Mouse (Mus musculus): ENCODE measurements around the gene Ankrd11. TPM values are rescaled to one million over a fixed set of nuclear protein-coding genes. Genes with fewer than 3 reads are reported as not detected.

Gene Ankrd11
- polyA plus RNA-seq, 1 experiment from 2014 or later: 98.8 TPM

GRCm38 (mm10) chr8:122893451-122893850 lies 148.6 kb downstream of the Ankrd11 start:
- Histone ChIP-seq H3K4me1 (no peaks in the 10 kb centered on the region), H3K9ac (no peak overlapping the region), H3K27me3 (replicated peaks) (no peaks in the 10 kb centered on the region), H3K4me3 (no peak overlapping the region), H3K36me3 (peaks cover 97% of the 10 kb centered on the region), H3K9me3 (no peaks in the 10 kb centered on the region), H3K27ac (no peak overlapping the region), H3K4me2 (replicated peaks) (no peak overlapping the region)
- ATAC-seq (ENCODE audit: low FRiP score, low read depth): no peak
- 92% methylated on average over 12 of the region's 12 CpGs for WGBS

GRCm38 (mm10) chr8:122891440-122891839 lies 150.6 kb downstream of the Ankrd11 start:
- no peak overlapping the region for H3K9ac ChIP-seq
- peaks cover 98% of the 10 kb centered on the region for H3K36me3 ChIP-seq
- no peaks in the 10 kb centered on the region for H3K27me3 ChIP-seq (replicated peaks)
- H3K4me2 ChIP-seq (replicated peaks): no peak overlapping the region
- no peak overlapping the region for H3K4me3 ChIP-seq
- no peaks in the 10 kb centered on the region for H3K4me1 ChIP-seq
- ATAC-seq (ENCODE audit: low FRiP score, low read depth): no peak
- no peak overlapping the region for H3K27ac ChIP-seq
- H3K9me3 ChIP-seq: no peaks in the 10 kb centered on the region
- 92% methylated on average over 12 of the region's 12 CpGs for WGBS

GRCm38 (mm10) chr8:122883671-122884070 lies 158.4 kb downstream of the Ankrd11 start:
- peaks cover 67% of the 10 kb centered on the region for H3K36me3 ChIP-seq
- no peak overlapping the region for H3K4me2 ChIP-seq (replicated peaks)
- WGBS: 90% methylated on average over 10 of the region's 10 CpGs
- H3K4me1 ChIP-seq: peaks cover 9% of the 10 kb centered on the region
- ATAC-seq (ENCODE audit: low FRiP score, low read depth): no peak
- H3K9me3 ChIP-seq: no peaks in the 10 kb centered on the region
- H3K4me3 ChIP-seq: no peak overlapping the region
- H3K27ac ChIP-seq: no peak overlapping the region
- no peaks in the 10 kb centered on the region for H3K27me3 ChIP-seq (replicated peaks)
- H3K9ac ChIP-seq: no peak overlapping the region

- no peaks in the 10 kb centered on the region for H3K27me3 ChIP-seq (replicated peaks)
- no peak overlapping the region for H3K4me2 ChIP-seq (replicated peaks)
- WGBS: 31% methylated on average over 3 of the region's 3 CpGs
- H3K4me1 ChIP-seq: peaks cover 9% of the 10 kb centered on the region
- peaks cover 34% of the 10 kb centered on the region for H3K36me3 ChIP-seq
- H3K4me3 ChIP-seq: no peak overlapping the region
- no peaks in the 10 kb centered on the region for H3K9me3 ChIP-seq
- ATAC-seq (ENCODE audit: low FRiP score, low read depth): no peak
- H3K27ac ChIP-seq: no peak overlapping the region
- no peak overlapping the region for H3K9ac ChIP-seq
Observed at GRCm38 (mm10) chr8:122880302-122880701, 161.8 kb downstream of the Ankrd11 start.

- ATAC-seq (ENCODE audit: low FRiP score, low read depth): no peak
- no peaks in the 10 kb centered on the region for H3K9me3 ChIP-seq
- no peak overlapping the region for H3K27ac ChIP-seq
- H3K36me3 ChIP-seq: peaks cover 14% of the 10 kb centered on the region
- H3K4me3 ChIP-seq: no peak overlapping the region
- no peak overlapping the region for H3K4me2 ChIP-seq (replicated peaks)
- no peaks in the 10 kb centered on the region for H3K27me3 ChIP-seq (replicated peaks)
- H3K4me1 ChIP-seq: peaks cover 9% of the 10 kb centered on the region
- 91% methylated on average over 3 of the region's 3 CpGs for whole genome bisulfite sequencing
- no peak overlapping the region for H3K9ac ChIP-seq
Observed at GRCm38 (mm10) chr8:122878231-122878630, 163.8 kb downstream of the Ankrd11 start.

- Histone ChIP-seq H3K9me3 (no peaks in the 10 kb centered on the region), H3K27me3 (replicated peaks) (no peaks in the 10 kb centered on the region), H3K9ac (no peak overlapping the region), H3K4me2 (replicated peaks) (no peak overlapping the region), H3K36me3 (no peaks in the 10 kb centered on the region), H3K4me3 (no peak overlapping the region), H3K27ac (no peak overlapping the region), H3K4me1 (peaks cover 12% of the 10 kb centered on the region)
- ATAC-seq (ENCODE audit: low FRiP score, low read depth): no peak
- WGBS: 67% methylated on average over 5 of the region's 5 CpGs
Observed at GRCm38 (mm10) chr8:122875186-122875585, 166.9 kb downstream of the Ankrd11 start.

GRCm38 (mm10) chr8:122873171-122873570 lies 168.9 kb downstream of the Ankrd11 start:
- peaks cover 8% of the 10 kb centered on the region; the same call in 1 of the 2 replicates for H3K4me1 ChIP-seq
- H3K27me3 ChIP-seq (replicated peaks): no peaks in the 10 kb centered on the region; the same call in 1 of the 2 replicates
- ATAC-seq (ENCODE audit: low FRiP score, low read depth): no peak
- no peak overlapping the region for H3K4me3 ChIP-seq
- 27% methylated on average over 6 of the region's 6 CpGs for WGBS
- H3K36me3 ChIP-seq: no peaks in the 10 kb centered on the region
- H3K4me2 ChIP-seq (replicated peaks): no peak overlapping the region
- H3K9me3 ChIP-seq: no peaks in the 10 kb centered on the region
- no peak overlapping the region for H3K27ac ChIP-seq
- H3K9ac ChIP-seq: no peak overlapping the region

GRCm38 (mm10) chr8:122871663-122872062 lies 170.4 kb downstream of the Ankrd11 start:
- H3K4me3 ChIP-seq: no peak overlapping the region
- no peak overlapping the region for H3K27ac ChIP-seq
- no peak overlapping the region for H3K4me2 ChIP-seq (replicated peaks)
- ATAC-seq (ENCODE audit: low FRiP score, low read depth): no peak
- H3K9ac ChIP-seq: no peak overlapping the region
- H3K4me1 ChIP-seq: peaks cover 8% of the 10 kb centered on the region; the same call in 1 of the 2 replicates
- H3K36me3 ChIP-seq: no peaks in the 10 kb centered on the region
- H3K9me3 ChIP-seq: no peaks in the 10 kb centered on the region
- H3K27me3 ChIP-seq (replicated peaks): no peaks in the 10 kb centered on the region; the same call in 1 of the 2 replicates
- WGBS: 77% methylated on average over 9 of the region's 9 CpGs

GRCm38 (mm10) chr8:122870377-122870863 lies 171.7 kb downstream of the Ankrd11 start:
- H3K9ac ChIP-seq: no peak overlapping the region
- peak overlapping the region; percentile 40 for H3K4me2 ChIP-seq (replicated peaks)
- no peaks in the 10 kb centered on the region for H3K36me3 ChIP-seq
- ATAC-seq (ENCODE audit: low FRiP score, low read depth): no peak
- no peak overlapping the region for H3K4me3 ChIP-seq
- peaks cover 8% of the 10 kb centered on the region; the same call in 1 of the 2 replicates for H3K4me1 ChIP-seq
- no peaks in the 10 kb centered on the region; the same call in 1 of the 2 replicates for H3K27me3 ChIP-seq (replicated peaks)
- H3K27ac ChIP-seq: no peak overlapping the region
- 16% methylated on average over 31 of the region's 31 CpGs for WGBS
- H3K9me3 ChIP-seq: 0 out of 2 replicates have a peak, but pooled peaks cover under 1% of the 10 kb centered on the region

GRCm38 (mm10) chr8:122867982-122868381 lies 174.1 kb downstream of the Ankrd11 start:
- Histone ChIP-seq H3K27me3 (replicated peaks) (no peaks in the 10 kb centered on the region; the same call in 1 of the 2 replicates), H3K4me2 (replicated peaks) (no peak overlapping the region), H3K4me1 (peaks cover 11% of the 10 kb centered on the region; the same call in 1 of the 2 replicates), H3K9me3 (peaks cover 12% of the 10 kb centered on the region; the same call in 1 of the 2 replicates), H3K36me3 (no peaks in the 10 kb centered on the region), H3K4me3 (no peak overlapping the region), H3K9ac (no peak overlapping the region), H3K27ac (no peak overlapping the region)
- 93% methylated on average over 6 of the region's 6 CpGs for WGBS
- ATAC-seq (ENCODE audit: low FRiP score, low read depth): no peak

- Histone ChIP-seq H3K36me3 (no peaks in the 10 kb centered on the region), H3K27me3 (replicated peaks) (no peaks in the 10 kb centered on the region; the same call in 1 of the 2 replicates), H3K9me3 (peaks cover 12% of the 10 kb centered on the region; the same call in 1 of the 2 replicates), H3K4me2 (replicated peaks) (no peak overlapping the region), H3K4me1 (peaks cover 11% of the 10 kb centered on the region; the same call in 1 of the 2 replicates), H3K27ac (no peak overlapping the region), H3K4me3 (no peak overlapping the region), H3K9ac (no peak overlapping the region)
- 79% methylated on average over 8 of the region's 8 CpGs for WGBS
- no peak for ATAC-seq (ENCODE audit: low FRiP score, low read depth)
Observed at GRCm38 (mm10) chr8:122866231-122866630, 175.8 kb downstream of the Ankrd11 start.

GRCm38 (mm10) chr8:122865441-122865840 lies 176.6 kb downstream of the Ankrd11 start:
- H3K27me3 ChIP-seq (replicated peaks): no peaks in the 10 kb centered on the region; the same call in 1 of the 2 replicates
- ATAC-seq (ENCODE audit: low FRiP score, low read depth): no peak

GRCm38 (mm10) chr8:122864719-122865129 lies 177.4 kb downstream of the Ankrd11 start:
- no peaks in the 10 kb centered on the region; the same call in 1 of the 2 replicates for H3K27me3 ChIP-seq (replicated peaks)
- 57% methylated on average over 26 of the region's 26 CpGs for WGBS
- H3K27ac ChIP-seq: no peak overlapping the region; the same call in 1 of the 2 replicates
- no peak overlapping the region for H3K9ac ChIP-seq
- H3K4me1 ChIP-seq: 0 out of 2 replicates have a peak, but pooled peaks cover 3% of the 10 kb centered on the region
- no peaks in the 10 kb centered on the region for H3K36me3 ChIP-seq
- peak overlapping the region; percentile 18 for H3K4me3 ChIP-seq
- ATAC-seq (ENCODE audit: low FRiP score, low read depth): 0 out of 2 replicates have a peak, but pooled peaks have one; percentile 50
- peak overlapping the region; percentile 51 for H3K4me2 ChIP-seq (replicated peaks)
- peaks cover 12% of the 10 kb centered on the region; the same call in 1 of the 2 replicates for H3K9me3 ChIP-seq

More at GRCm38 (mm10) chr8:122865441-122865840, 176.6 kb downstream of the Ankrd11 start:
- peak overlapping the region; percentile 51 for H3K4me2 ChIP-seq (replicated peaks)
- no peak overlapping the region for H3K4me3 ChIP-seq
- H3K36me3 ChIP-seq: no peaks in the 10 kb centered on the region
- H3K4me1 ChIP-seq: peaks cover 9% of the 10 kb centered on the region; the same call in 1 of the 2 replicates
- peaks cover 12% of the 10 kb centered on the region; the same call in 1 of the 2 replicates for H3K9me3 ChIP-seq
- no peak overlapping the region for H3K27ac ChIP-seq
- 55% methylated on average over 10 of the region's 10 CpGs for WGBS
- no peak overlapping the region for H3K9ac ChIP-seq

Data from neural tube, embryonic 12.5 days (tissue).